Comparison of ENCODE assay signal across 17 mouse cellular contexts in the genomic region with DNA sequence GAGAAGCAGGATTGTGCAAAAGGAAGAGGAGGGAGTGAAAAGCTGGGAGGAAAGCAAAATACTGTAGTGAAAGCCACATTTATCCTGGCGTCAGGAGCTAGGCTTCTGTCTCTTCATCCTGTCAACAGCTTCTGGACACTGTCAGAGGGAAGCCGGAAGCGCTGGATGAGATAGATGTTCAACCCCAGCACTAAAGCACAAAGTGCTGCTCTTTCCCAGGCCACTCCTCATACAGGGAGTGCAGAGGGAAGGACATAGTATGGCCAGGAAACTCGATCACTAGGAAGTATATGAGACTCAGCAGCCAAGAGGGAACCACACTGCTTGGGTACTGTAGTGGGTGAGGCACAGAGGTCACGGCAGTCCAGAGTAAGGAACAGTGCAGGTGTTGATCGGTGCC.
A peak's percentile ranks its signal among the peaks of the same experiment; 100 is the strongest.
DNase-seq lines count a peak whose midpoint lies in the region; TF ChIP-seq lines count a peak whose summit lies in the region.
"Had no signal": no experiment of that assay in that cellular context is flagged by ENCODE, and none has a peak within 500 bp of the region (broad histone marks: within the 10 kb centered on the region; RNA-seq: fewer than 3 reads in every experiment).

No protein-coding gene starts in this region.

- no peak overlapping the region for H3K9ac ChIP-seq in liver, adult 2 months (ENCODE audit: low read depth, low read length)
- H3K9ac ChIP-seq: embryonic facial prominence, embryonic 12.5 days; forebrain, embryonic 15.5 days; hindbrain, embryonic 15.5 days had no signal

- TF ChIP-seq CTCF in liver, adult 2 months (IDR thresholded peaks at IDR 0.05; ENCODE audit: low read depth, low read length): no peak
- TF ChIP-seq CTCF in lung, adult 2 months (IDR thresholded peaks at IDR 0.05; ENCODE audit: insufficient read depth, low read length): no peak

- TF ChIP-seq POLR2A in liver, adult 2 months (IDR thresholded peaks at IDR 0.05; ENCODE audit: extremely low read depth, insufficient read depth, low read length): no peak
- no peak for TF ChIP-seq POLR2A in lung, adult 2 months (IDR thresholded peaks at IDR 0.05; ENCODE audit: borderline replicate concordance, extremely low read depth, low read depth, low read length)

- no peaks in the 10 kb centered on the region for H3K36me3 ChIP-seq in liver, adult 2 months (ENCODE audit: control insufficient read depth, insufficient read depth, low read length)
- H3K36me3 ChIP-seq: G1E had no signal

- no peaks in the 10 kb centered on the region for H3K79me2 ChIP-seq in liver, adult 2 months (ENCODE audit: control insufficient read depth, insufficient read depth, low read length)

- no peaks in the 10 kb centered on the region for H3K4me1 ChIP-seq in liver, adult 2 months (ENCODE audit: control insufficient read depth, insufficient read depth, low read length)
- no peaks in the 10 kb centered on the region for H3K4me1 ChIP-seq in lung, adult 2 months (ENCODE audit: control insufficient read depth, insufficient read depth, low read length)

- DNase-seq in heart, adult 11 months: peak; percentile 95
- DNase-seq in heart, postnatal 36 days: no peak
- peak; percentile 11 for DNase-seq in liver, adult 2 months (ENCODE audit: extremely low read depth, low read depth, low spot score)
- DNase-seq in liver: no peak
- DNase-seq in heart, postnatal 14 days: peak; percentile 15 to 37
- no peak for DNase-seq in lung, adult 2 months
- DNase-seq in kidney, postnatal 14 days: no peak
- DNase-seq: adrenal gland, adult 8-10 months; B cell, adult 2 months; cerebellum, adult 11 months; cerebellum, adult 9-10 months; cerebellum, postnatal 25 days; gastrocnemius, postnatal 36 days had no signal

- H3K27me3 ChIP-seq in liver, adult 2 months (ENCODE audit: control insufficient read depth, insufficient read depth, low read length): no peaks in the 10 kb centered on the region
- H3K27me3 ChIP-seq: embryonic facial prominence, embryonic 12.5 days; forebrain, embryonic 15.5 days; hindbrain, embryonic 15.5 days had no signal

- no peak overlapping the region for H3K4me3 ChIP-seq in liver, adult 2 months (ENCODE audit: insufficient read depth, low read depth, low read length)
- no peak overlapping the region for H3K4me3 ChIP-seq in lung, adult 2 months (replicated peaks; ENCODE audit: extremely low read depth, low read depth, low read length)
- H3K4me3 ChIP-seq: embryonic facial prominence, embryonic 12.5 days; forebrain, embryonic 15.5 days; hindbrain, embryonic 15.5 days had no signal

- 83% methylated on average over 6 of the region's 6 CpGs for WGBS in liver, adult 2 months
- WGBS in lung, adult 2 months: 81% methylated on average over 6 of the region's 6 CpGs

- intact Hi-C loops in heart, postnatal 36 days (cut with DNase I): no loop called here
- intact Hi-C loops in heart, postnatal 14 days (cut with DNase I): no loop called here

- no peak overlapping the region for H3K27ac ChIP-seq in liver, adult 2 months (replicated peaks; ENCODE audit: insufficient read depth, low read depth, low read length)
- H3K27ac ChIP-seq: embryonic facial prominence, embryonic 12.5 days; forebrain, embryonic 15.5 days; hindbrain, embryonic 15.5 days had no signal

Comparison
In these comparisons a context has a peak if more than half of its experiments do, and no peak if none do; other contexts are left out.
1. DNase-seq: peak in heart, adult 11 months (single experiment), liver, adult 2 months (single experiment) and heart, postnatal 14 days (2 of 2); none in heart, postnatal 36 days (0 of 2), liver (single experiment), lung, adult 2 months (single experiment) and kidney, postnatal 14 days (single experiment).